In genomic region chr16:33744622-33745419, GRCm38 (mm10) we compare ENCODE assay signal across 9 mouse cellular contexts. TPM values are rescaled to one million over a fixed set of nuclear protein-coding genes. Genes with fewer than 3 reads are reported as not detected.
DNase-seq lines count a peak whose midpoint lies in the region; ATAC-seq and TF ChIP-seq lines count a peak whose summit lies in the region.
"Had no signal": no experiment of that assay in that cellular context is flagged by ENCODE, and none has a peak within 500 bp of the region (broad histone marks: within the 10 kb centered on the region; RNA-seq: fewer than 3 reads in every experiment).

No protein-coding gene starts in this region.

- ATAC-seq in liver, embryonic 14.5 days (ENCODE audit: insufficient read depth): no peak
- no peak for ATAC-seq in liver, embryonic 12.5 days
- 0 out of 2 replicates have a peak, but pooled peaks have one; percentile 2 for ATAC-seq in monocyte, adult 5-6 weeks (replicated peaks; ENCODE audit: insufficient number of reproducible peaks, low FRiP score, low TSS enrichment, poor library complexity, severe bottlenecking)

- H3K9me3 ChIP-seq in liver, embryonic 14.5 days (ENCODE audit: control insufficient read depth, low read length): no peaks in the 10 kb centered on the region
- H3K9me3 ChIP-seq in liver, embryonic 12.5 days (replicated peaks): no peaks in the 10 kb centered on the region
- no peaks in the 10 kb centered on the region for H3K9me3 ChIP-seq in ES-E14 (ENCODE audit: control insufficient read depth, insufficient read depth, low read depth, low read length)
- H3K9me3 ChIP-seq: limb, embryonic 13.5 days had no signal

- H3K4me1 ChIP-seq in liver, embryonic 14.5 days (replicated peaks; ENCODE audit: control insufficient read depth in 2 of 2, insufficient read depth in 2 of 2, low read length in 1 of 2): no peaks in the 10 kb centered on the region; a peak in 1 of 4 replicates
- 0 out of 2 replicates have a peak, but pooled peaks cover 5% of the 10 kb centered on the region for H3K4me1 ChIP-seq in liver, embryonic 12.5 days
- peaks cover 0 to 5% of the 10 kb centered on the region in 2 experiments; a peak in 1 of 4 replicates for H3K4me1 ChIP-seq in ES-E14 (ENCODE audit: control insufficient read depth in 2 of 2, insufficient read depth in 2 of 2, low read length in 2 of 2, poor library complexity in 1 of 2)

- H3K9ac ChIP-seq in liver, embryonic 14.5 days (replicated peaks): no peak overlapping the region
- no peak overlapping the region for H3K9ac ChIP-seq in liver, embryonic 12.5 days
- H3K9ac ChIP-seq in ES-E14 (ENCODE audit: insufficient read depth, low read depth, low read length, poor library complexity, severe bottlenecking): no peak overlapping the region
- H3K9ac ChIP-seq: limb, embryonic 13.5 days had no signal

- TF ChIP-seq EP300 in liver, embryonic 14.5 days (IDR thresholded peaks at IDR 0.05; ENCODE audit: low read depth): no peak

- H3K4me2 ChIP-seq in liver, embryonic 14.5 days (ENCODE audit: low read depth): no peak overlapping the region
- H3K4me2 ChIP-seq in liver, embryonic 12.5 days: no peak overlapping the region
- H3K4me2 ChIP-seq: limb, embryonic 13.5 days had no signal

- WGBS in liver, embryonic 14.5 days (ENCODE audit: insufficient replicate concordance): 24% methylated on average over 7 of the region's 7 CpGs
- 37% methylated on average over 7 of the region's 7 CpGs for WGBS in liver, embryonic 12.5 days (ENCODE audit: insufficient replicate concordance)

- in situ Hi-C loops in ES-E14 (cut with MboI; ENCODE audit: low sequenced_read_pairs in 2 of 2, unreplicated experiment in 2 of 2): loop anchor here in 1 of 2 experiments (25.0 kb wide), 1 partner anchor 433 kb away; no protein-coding TSS in a partner anchor

- no peaks in the 10 kb centered on the region; the same call in 1 of the 2 replicates for H3K36me3 ChIP-seq in liver, embryonic 14.5 days (replicated peaks; ENCODE audit: control insufficient read depth, insufficient read depth, low read depth)
- H3K36me3 ChIP-seq in liver, embryonic 12.5 days: peaks cover 24% of the 10 kb centered on the region; the same call in 1 of the 2 replicates
- no peaks in the 10 kb centered on the region for H3K36me3 ChIP-seq in ES-E14 (ENCODE audit: control insufficient read depth, insufficient read depth, low read length, poor library complexity, severe bottlenecking)

- no peak overlapping the region for H3K4me3 ChIP-seq in liver, embryonic 14.5 days (ENCODE audit: insufficient read depth in 1 of 2, low read depth in 2 of 2, low read length in 2 of 2)
- no peak overlapping the region for H3K4me3 ChIP-seq in liver, embryonic 12.5 days
- no peak overlapping the region for H3K4me3 ChIP-seq in ES-E14 (ENCODE audit: insufficient read depth in 1 of 2, low read depth in 1 of 2, low read length in 2 of 2, poor library complexity in 1 of 2, severe bottlenecking in 1 of 2)
- H3K4me3 ChIP-seq: limb, embryonic 13.5 days had no signal

- peak; percentile 40 for TF ChIP-seq CTCF in liver, embryonic 14.5 days (IDR thresholded peaks at IDR 0.05; ENCODE audit: low read depth)

- no peaks in the 10 kb centered on the region for H3K27me3 ChIP-seq in liver, embryonic 14.5 days (ENCODE audit: control insufficient read depth, insufficient read depth, low read length)
- no peaks in the 10 kb centered on the region for H3K27me3 ChIP-seq in liver, embryonic 12.5 days (replicated peaks)
- H3K27me3 ChIP-seq: limb, embryonic 13.5 days had no signal

- no peak for DNase-seq in liver, embryonic 14.5 days (ENCODE audit: low read depth in 3 of 3, low spot score in 3 of 3)
- no peak for DNase-seq in ES-E14 (ENCODE audit: low read depth, low spot score)
- DNase-seq in cerebellum, adult 9-10 months: peak; percentile 80
- DNase-seq in kidney, postnatal 10 days: peak; percentile 62
- no peak for DNase-seq in c-Kit-positive CD71-positive TER-119-positive erythroid progenitor cells, embryonic 14.5 days (ENCODE audit: low spot score)
- DNase-seq in gastrocnemius, adult 8-10 months (ENCODE audit: low spot score in 2 of 2): no peak

- H3K27ac ChIP-seq in liver, embryonic 14.5 days: no peak overlapping the region
- H3K27ac ChIP-seq in liver, embryonic 12.5 days: no peak overlapping the region
- H3K27ac ChIP-seq in ES-E14 (ENCODE audit: insufficient read depth, low read depth, low read length, poor library complexity, severe bottlenecking): no peak overlapping the region
- H3K27ac ChIP-seq: limb, embryonic 13.5 days had no signal

TF ChIP-seq in ES-E14, 5 proteins besides CTCF, POLR2A, EP300 and RAD21:
- TF ChIP-seq HCFC1 (IDR thresholded peaks at IDR 0.05; ENCODE audit: borderline replicate concordance, insufficient read depth, low read length) (no peak), ZC3H11A (IDR thresholded peaks at IDR 0.05; ENCODE audit: borderline replicate concordance, low read depth, low read length) (peak; percentile 73; the same call in 1 of the 2 replicates)

RNA-seq across cellular contexts. Expression of gene Muc13, which starts 49.0 kb away (rescaled TPM):
- polyA plus RNA-seq in liver, embryonic 14.5 days (2012; rRNA removed): 1.7 and 1.9 TPM in 2 replicates
- polyA plus RNA-seq in liver, embryonic 14.5 days (2014; fragmentation: Nextera tagmentation; extraction: Ambion mirVana): 1.4 and 1.5 TPM in 2 replicates
- 5.2 and 5.5 TPM in 2 replicates for polyA plus RNA-seq in liver, embryonic 12.5 days (2016; fragmentation: Nextera tagmentation; extraction: Ambion mirVana)
- 0.05 and 0.22 TPM in 2 replicates for total RNA-seq in ES-E14 (2012; rRNA removed)
- 0.11 to 1.6 TPM (median 1.4 TPM) in 3 replicates for total RNA-seq in monocyte, adult 5-6 weeks (2017)
- total RNA-seq in gastrocnemius, adult 8-10 months (2022): not detected

Comparison
In these comparisons a context has a peak if more than half of its experiments do, and no peak if none do; other contexts are left out.
1. DNase-seq: peak in cerebellum, adult 9-10 months (single experiment) and kidney, postnatal 10 days (single experiment); none in liver, embryonic 14.5 days (0 of 3), ES-E14 (single experiment), c-Kit-positive CD71-positive TER-119-positive erythroid progenitor cells, embryonic 14.5 days (single experiment) and gastrocnemius, adult 8-10 months (0 of 2).